Mouse (Mus musculus) neutrophil, adult 83 days (primary cell): Measurements from ENCODE around the gene Prdx1. TPM values are rescaled to one million over a fixed set of nuclear protein-coding genes. Genes with fewer than 3 reads are reported as not detected.

Source experiments
- total RNA-seq, 2 experiments: library from RNA; stranded (reverse); gene quantifications; one replicate each; pipeline ENCODE4 v1.2.4; 2023

The Prdx1 gene
- total RNA-seq = 100 to 1,000 TPM; 140 to 144 TPM

GRCm38 (mm10) chr4:116685402-116686061 is at the start of gene Prdx1:
Gene Prdx1 (plus strand): TSS chr4:116685544.

DNA sequence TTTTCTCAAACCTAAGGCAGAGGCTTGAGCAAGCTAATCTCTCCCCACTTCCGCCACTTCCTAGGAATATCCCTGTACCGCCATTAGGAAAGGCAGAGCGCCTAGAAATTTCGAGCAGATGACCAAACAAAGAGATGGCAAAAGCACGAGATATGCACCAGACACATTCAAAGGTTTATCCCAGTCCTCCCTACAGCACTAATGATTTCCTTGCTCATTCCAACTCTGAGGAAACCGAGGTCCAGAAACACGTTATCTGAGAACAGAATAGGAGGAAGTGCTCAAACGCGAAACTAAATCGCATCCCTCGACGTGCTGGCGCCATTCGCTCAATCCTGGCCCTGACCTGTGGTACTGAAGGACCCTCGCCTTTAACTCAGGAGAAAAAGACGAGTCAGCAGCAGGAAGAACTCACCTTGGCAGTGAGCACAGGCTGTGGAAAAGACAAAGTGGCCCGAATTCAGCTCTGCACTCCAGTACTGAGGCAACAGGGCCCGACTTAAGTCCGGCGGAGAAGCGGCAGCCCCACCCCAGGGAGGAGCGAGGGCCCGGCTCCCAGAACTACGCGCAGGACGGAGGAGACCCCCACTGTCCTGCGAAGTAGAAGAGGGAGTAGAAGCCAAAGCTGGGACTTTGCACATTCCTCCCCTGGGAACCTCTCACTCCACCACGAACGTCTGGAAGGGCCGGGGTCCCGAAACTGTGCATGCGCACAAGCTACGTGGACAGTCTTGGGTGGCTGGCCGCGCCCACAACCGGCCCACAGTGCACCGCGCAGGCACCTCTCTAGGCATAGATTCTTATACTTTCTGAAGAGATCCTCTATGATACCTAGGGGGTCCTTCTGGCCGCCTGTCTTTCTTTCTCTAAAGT is 34.2 kb upstream of the Prdx1 start, which contains the start of gene Akr1a1:
Gene Akr1a1, minus strand, starts transcription at position 757 of the 873 bp plus-strand sequence.

GRCm38 (mm10) chr4:116708201-116708764 is 22.9 kb downstream of the Prdx1 start, which contains the start of the genes Mmachc and Ccdc163:
Gene Mmachc (minus strand): TSS chr4:116708406.
Gene Ccdc163 (plus strand): TSS chr4:116708509.

DNA sequence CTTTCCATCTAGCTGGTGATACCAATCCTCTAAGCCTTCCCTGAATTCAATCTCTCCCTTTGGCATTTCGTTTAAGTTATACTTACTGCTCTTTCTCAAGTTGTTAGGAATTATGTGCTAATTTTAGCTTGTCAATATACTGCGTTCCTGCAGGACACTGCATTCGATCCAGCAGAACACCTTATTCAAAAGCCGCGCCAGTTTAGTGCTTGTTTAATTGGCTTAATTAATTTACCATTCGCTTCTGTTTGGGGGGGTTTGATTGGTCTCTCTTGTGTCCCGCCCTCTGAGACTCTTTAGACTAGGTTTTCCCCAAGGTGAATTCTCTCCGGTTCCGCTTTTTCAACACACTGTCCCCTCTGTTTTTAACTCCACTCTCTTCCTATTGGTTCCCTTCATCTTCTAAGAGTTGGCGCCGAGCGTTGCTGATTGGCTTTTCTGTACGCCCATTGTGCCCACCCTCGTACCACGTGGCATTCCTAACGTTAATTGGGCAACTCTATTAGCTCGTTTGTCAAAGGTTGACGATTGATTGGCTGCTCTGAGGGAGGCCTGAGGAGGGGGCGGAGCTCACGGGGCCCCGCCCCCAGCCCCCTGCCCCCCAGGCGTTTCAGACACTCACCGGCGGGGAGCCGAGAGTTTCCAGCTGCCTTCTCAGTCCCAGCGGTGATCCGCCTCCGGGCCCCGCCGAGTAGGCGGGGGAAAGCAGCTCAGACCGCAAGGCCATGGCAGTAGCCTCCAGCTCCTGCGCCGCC is 35.2 kb downstream of the Prdx1 start, which contains the start of gene Tesk2:
Gene Tesk2, plus strand, starts transcription at position 606 of the 755 bp plus-strand sequence.

Other genes with a start within 250 kb of the Prdx1 start
- 10 to 100 TPM; 27.5 to 28.4 TPM for gene Mast2, start 221.4 kb upstream of the Prdx1 start, total RNA-seq
- gene Ipp, start 178.0 kb upstream of the Prdx1 start, total RNA-seq = 1 to 10 TPM; 8.1 to 8.6 TPM
- 1 to 10 TPM; 8.0 to 8.4 TPM for gene Tmem69, start 129.6 kb upstream of the Prdx1 start, total RNA-seq
- 10 to 100 TPM; 74.2 to 81.3 TPM for gene Gpbp1l1, start 127.9 kb upstream of the Prdx1 start, total RNA-seq
- gene Ccdc17, start 88.9 kb upstream of the Prdx1 start, total RNA-seq = 1 to 10 TPM; 6.0 to 6.6 TPM
- 10 to 100 TPM; 57.0 to 59.7 TPM for gene Nasp, start 57.6 kb upstream of the Prdx1 start, total RNA-seq
- gene Akr1a1, start 33.9 kb upstream of the Prdx1 start, total RNA-seq = 100 to 1,000 TPM; 266 to 278 TPM
- gene Mmachc, start 22.9 kb downstream of the Prdx1 start, total RNA-seq = 1 to 10 TPM; 2.5 to 2.9 TPM
- 10 to 100 TPM; 11.0 to 13.5 TPM for gene Ccdc163, start 23.0 kb downstream of the Prdx1 start, total RNA-seq
- gene Tesk2, start 35.4 kb downstream of the Prdx1 start, total RNA-seq = 10 to 100 TPM; 33.8 to 35.2 TPM
- 10 to 100 TPM; 14.0 to 16.1 TPM for gene Toe1, start 122.1 kb downstream of the Prdx1 start, total RNA-seq
- 1 to 10 TPM; 3.3 to 7.0 TPM for gene Mutyh, start 122.2 kb downstream of the Prdx1 start, total RNA-seq
- not detected for gene Hpdl, start 136.2 kb downstream of the Prdx1 start, total RNA-seq
- gene Zswim5, start 191.8 kb downstream of the Prdx1 start, total RNA-seq = not detected